Mouse (Mus musculus): ENCODE results near the gene Mier2. TPM values are rescaled to one million over a fixed set of nuclear protein-coding genes. Genes with fewer than 3 reads are reported as not detected.

Gene Mier2
- polyA plus RNA-seq, 1 experiment, result 40.1 TPM

- TF ChIP-seq EP300 (IDR thresholded peaks at IDR 0.05; ENCODE audit: insufficient read depth, low read depth, low read length) (no peak), POLR2A (IDR thresholded peaks at IDR 0.05; ENCODE audit: insufficient read depth, low read length) (no peak), CTCF (IDR thresholded peaks at IDR 0.05; ENCODE audit: low read depth, low read length) (no peak)
- H3K4me3 ChIP-seq (ENCODE audit: low read depth, low read length), result no peak overlapping the region
- no peaks in the 10 kb centered on the region for H3K9me3 ChIP-seq (replicated peaks; ENCODE audit: control insufficient read depth, insufficient read depth, low read length, poor library complexity, severe bottlenecking)
- no peaks in the 10 kb centered on the region for H3K27me3 ChIP-seq (ENCODE audit: control insufficient read depth, insufficient read depth, low read length, poor library complexity, severe bottlenecking)
- peaks cover 18% of the 10 kb centered on the region for H3K36me3 ChIP-seq (ENCODE audit: control insufficient read depth, insufficient read depth, low read length, poor library complexity, severe bottlenecking)
- H3K27ac ChIP-seq (ENCODE audit: insufficient read depth, low read length), result no peak overlapping the region
- no peak overlapping the region for H3K9ac ChIP-seq (ENCODE audit: low read depth, poor library complexity, severe bottlenecking)
- H3K4me1 ChIP-seq (ENCODE audit: control insufficient read depth, insufficient read depth, low read length), result no peaks in the 10 kb centered on the region
These were observed 5.9 kb downstream of the Mier2 start for GRCm38 (mm10) chr10:79548971-79549723.

- TF ChIP-seq EP300 (IDR thresholded peaks at IDR 0.05; ENCODE audit: insufficient read depth, low read depth, low read length) (no peak), POLR2A (IDR thresholded peaks at IDR 0.05; ENCODE audit: insufficient read depth, low read length) (no peak), CTCF (IDR thresholded peaks at IDR 0.05; ENCODE audit: low read depth, low read length) (no peak)
- Histone ChIP-seq H3K36me3 (ENCODE audit: control insufficient read depth, insufficient read depth, low read length, poor library complexity, severe bottlenecking) (peaks cover 18% of the 10 kb centered on the region), H3K9ac (ENCODE audit: low read depth, poor library complexity, severe bottlenecking) (no peak overlapping the region), H3K4me3 (ENCODE audit: low read depth, low read length) (no peak overlapping the region), H3K27ac (ENCODE audit: insufficient read depth, low read length) (no peak overlapping the region), H3K27me3 (ENCODE audit: control insufficient read depth, insufficient read depth, low read length, poor library complexity, severe bottlenecking) (no peaks in the 10 kb centered on the region), H3K4me1 (ENCODE audit: control insufficient read depth, insufficient read depth, low read length) (no peaks in the 10 kb centered on the region), H3K9me3 (replicated peaks; ENCODE audit: control insufficient read depth, insufficient read depth, low read length, poor library complexity, severe bottlenecking) (no peaks in the 10 kb centered on the region)
These were observed 6.5 kb downstream of the Mier2 start for GRCm38 (mm10) chr10:79548546-79548945.

GRCm38 (mm10) chr10:79547148-79547675 lies 7.8 kb downstream of the Mier2 start:
- no peak overlapping the region for H3K9ac ChIP-seq (ENCODE audit: low read depth, poor library complexity, severe bottlenecking)
- H3K9me3 ChIP-seq (replicated peaks; ENCODE audit: control insufficient read depth, insufficient read depth, low read length, poor library complexity, severe bottlenecking), result no peaks in the 10 kb centered on the region
- TF ChIP-seq POLR2A (IDR thresholded peaks at IDR 0.05; ENCODE audit: insufficient read depth, low read length), result no peak
- no peak for TF ChIP-seq CTCF (IDR thresholded peaks at IDR 0.05; ENCODE audit: low read depth, low read length)
- no peak for TF ChIP-seq EP300 (IDR thresholded peaks at IDR 0.05; ENCODE audit: insufficient read depth, low read depth, low read length)
- no peaks in the 10 kb centered on the region for H3K4me1 ChIP-seq (ENCODE audit: control insufficient read depth, insufficient read depth, low read length)
- H3K36me3 ChIP-seq (ENCODE audit: control insufficient read depth, insufficient read depth, low read length, poor library complexity, severe bottlenecking), result peaks cover 18% of the 10 kb centered on the region
- no peaks in the 10 kb centered on the region for H3K27me3 ChIP-seq (ENCODE audit: control insufficient read depth, insufficient read depth, low read length, poor library complexity, severe bottlenecking)
- H3K27ac ChIP-seq (ENCODE audit: insufficient read depth, low read length), result no peak overlapping the region
- H3K4me3 ChIP-seq (ENCODE audit: low read depth, low read length), result no peak overlapping the region

DNA sequence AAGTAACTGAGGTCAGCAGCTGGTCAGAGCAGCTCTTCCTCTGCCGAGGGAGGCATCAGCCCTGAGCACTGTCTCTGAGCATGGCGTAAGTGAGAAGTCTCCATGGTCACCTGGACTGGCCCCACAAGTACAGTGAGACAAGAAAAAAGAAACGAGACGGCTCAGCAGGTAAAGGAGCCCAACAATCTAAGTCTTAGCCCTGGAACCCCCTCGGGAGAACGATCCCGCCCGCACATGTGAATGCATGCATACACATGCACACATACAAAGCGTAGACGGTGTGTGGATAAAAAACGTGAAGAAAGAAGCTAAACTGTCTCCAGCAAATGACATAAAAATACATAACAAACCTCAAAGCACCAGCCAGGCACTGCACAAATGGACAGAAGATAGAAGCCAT lies 8.5 kb downstream of the Mier2 start:
- peaks cover 18% of the 10 kb centered on the region for H3K36me3 ChIP-seq (ENCODE audit: control insufficient read depth, insufficient read depth, low read length, poor library complexity, severe bottlenecking)

DNA sequence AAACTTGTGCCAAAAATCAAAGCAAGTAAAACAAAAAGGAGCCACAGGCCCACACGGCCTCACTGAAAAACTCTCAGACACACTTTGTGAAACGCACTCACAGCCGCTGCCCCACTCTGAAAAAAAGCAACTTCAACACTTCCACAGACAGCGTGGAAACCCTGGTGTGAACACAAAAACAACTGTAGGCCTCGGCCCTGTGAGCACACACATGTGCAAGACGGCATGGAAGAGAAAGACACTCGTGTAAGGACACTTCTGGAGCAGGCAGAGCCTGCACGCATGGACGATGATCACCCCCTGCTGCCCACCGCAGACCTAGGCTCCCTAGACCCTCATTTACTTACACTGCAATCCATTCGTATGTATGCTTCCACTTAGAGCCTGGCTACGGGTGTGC lies 9.1 kb downstream of the Mier2 start:
- no peak overlapping the region for H3K4me3 ChIP-seq (ENCODE audit: low read depth, low read length)
- H3K36me3 ChIP-seq (ENCODE audit: control insufficient read depth, insufficient read depth, low read length, poor library complexity, severe bottlenecking), result peaks cover 18% of the 10 kb centered on the region
- no peaks in the 10 kb centered on the region for H3K27me3 ChIP-seq (ENCODE audit: control insufficient read depth, insufficient read depth, low read length, poor library complexity, severe bottlenecking)
- no peak overlapping the region for H3K27ac ChIP-seq (ENCODE audit: insufficient read depth, low read length)
- no peak for TF ChIP-seq CTCF (IDR thresholded peaks at IDR 0.05; ENCODE audit: low read depth, low read length)
- no peak for TF ChIP-seq POLR2A (IDR thresholded peaks at IDR 0.05; ENCODE audit: insufficient read depth, low read length)
- no peak for TF ChIP-seq EP300 (IDR thresholded peaks at IDR 0.05; ENCODE audit: insufficient read depth, low read depth, low read length)
- H3K9ac ChIP-seq (ENCODE audit: low read depth, poor library complexity, severe bottlenecking), result no peak overlapping the region
- H3K9me3 ChIP-seq (replicated peaks; ENCODE audit: control insufficient read depth, insufficient read depth, low read length, poor library complexity, severe bottlenecking), result no peaks in the 10 kb centered on the region
- no peaks in the 10 kb centered on the region for H3K4me1 ChIP-seq (ENCODE audit: control insufficient read depth, insufficient read depth, low read length)

More for the DNA sequence above, 8.5 kb downstream of the Mier2 start:
- Histone ChIP-seq H3K27me3 (ENCODE audit: control insufficient read depth, insufficient read depth, low read length, poor library complexity, severe bottlenecking) (no peaks in the 10 kb centered on the region), H3K4me1 (ENCODE audit: control insufficient read depth, insufficient read depth, low read length) (no peaks in the 10 kb centered on the region), H3K27ac (ENCODE audit: insufficient read depth, low read length) (no peak overlapping the region), H3K4me3 (ENCODE audit: low read depth, low read length) (no peak overlapping the region), H3K9me3 (replicated peaks; ENCODE audit: control insufficient read depth, insufficient read depth, low read length, poor library complexity, severe bottlenecking) (no peaks in the 10 kb centered on the region), H3K9ac (ENCODE audit: low read depth, poor library complexity, severe bottlenecking) (no peak overlapping the region)
- TF ChIP-seq CTCF (IDR thresholded peaks at IDR 0.05; ENCODE audit: low read depth, low read length) (no peak), POLR2A (IDR thresholded peaks at IDR 0.05; ENCODE audit: insufficient read depth, low read length) (no peak), EP300 (IDR thresholded peaks at IDR 0.05; ENCODE audit: insufficient read depth, low read depth, low read length) (no peak)

- H3K9ac ChIP-seq (ENCODE audit: low read depth, poor library complexity, severe bottlenecking), result no peak overlapping the region
- no peak overlapping the region for H3K27ac ChIP-seq (ENCODE audit: insufficient read depth, low read length)
- H3K4me3 ChIP-seq (ENCODE audit: low read depth, low read length), result no peak overlapping the region
- no peaks in the 10 kb centered on the region for H3K4me1 ChIP-seq (ENCODE audit: control insufficient read depth, insufficient read depth, low read length)
- H3K9me3 ChIP-seq (replicated peaks; ENCODE audit: control insufficient read depth, insufficient read depth, low read length, poor library complexity, severe bottlenecking), result no peaks in the 10 kb centered on the region
- H3K27me3 ChIP-seq (ENCODE audit: control insufficient read depth, insufficient read depth, low read length, poor library complexity, severe bottlenecking), result no peaks in the 10 kb centered on the region
- peaks cover 18% of the 10 kb centered on the region for H3K36me3 ChIP-seq (ENCODE audit: control insufficient read depth, insufficient read depth, low read length, poor library complexity, severe bottlenecking)
- TF ChIP-seq EP300 (IDR thresholded peaks at IDR 0.05; ENCODE audit: insufficient read depth, low read depth, low read length) (no peak), CTCF (IDR thresholded peaks at IDR 0.05; ENCODE audit: low read depth, low read length) (no peak), POLR2A (IDR thresholded peaks at IDR 0.05; ENCODE audit: insufficient read depth, low read length) (no peak)
These were observed 10.4 kb downstream of the Mier2 start for GRCm38 (mm10) chr10:79544631-79545030.

Measured in ES-Bruce4 (cell line).